Mouse (Mus musculus) splenic B cell, adult 2 months (primary cell): ENCODE results near the gene Sox8.

Experiments used
- DNase-seq: peaks from one replicate; pipeline ENCODE4 v3.0.0-alpha.2; 2011; ENCODE audit warnings: low read depth, low spot score
- H3K27me3 ChIP-seq: 2 replicates; pipeline ENCODE4 v1.6.1; 2012; ENCODE audit warnings: mild to moderate bottlenecking, low read length, moderate library complexity, mixed read lengths; ENCODE audit not compliant: control insufficient read depth, poor library complexity, insufficient read depth, severe bottlenecking
- H3K36me3 ChIP-seq: 2 replicates; pipeline ENCODE4 v1.6.1; 2012; ENCODE audit warnings: mild to moderate bottlenecking, low read length, moderate library complexity, mixed read lengths; ENCODE audit not compliant: control insufficient read depth, poor library complexity, insufficient read depth, severe bottlenecking

Sox8 gene

GRCm38 (mm10) chr17:25593411-25594261, 23.1 kb upstream of the Sox8 start:
- no peak for DNase-seq
- Histone ChIP-seq H3K36me3 (peaks cover 2% of the 10 kb centered on the region; the same call in 1 of the 2 replicates), H3K27me3 (no peaks in the 10 kb centered on the region)

GRCm38 (mm10) chr17:25592336-25592735, 21.9 kb upstream of the Sox8 start:
- Histone ChIP-seq H3K27me3 (no peaks in the 10 kb centered on the region), H3K36me3 (peaks cover 4% of the 10 kb centered on the region)
- DNase-seq = no peak

GRCm38 (mm10) chr17:25590985-25591384, 20.5 kb upstream of the Sox8 start:
- DNase-seq = no peak
- Histone ChIP-seq H3K27me3 (no peaks in the 10 kb centered on the region), H3K36me3 (peaks cover 4% of the 10 kb centered on the region)

GRCm38 (mm10) chr17:25590068-25590467, 19.6 kb upstream of the Sox8 start:
- DNase-seq = no peak
- H3K27me3 ChIP-seq = no peaks in the 10 kb centered on the region

GRCm38 (mm10) chr17:25584646-25585045, 14.2 kb upstream of the Sox8 start:
- DNase-seq = no peak
- no peaks in the 10 kb centered on the region for H3K27me3 ChIP-seq

More at GRCm38 (mm10) chr17:25590068-25590467, 19.6 kb upstream of the Sox8 start:
- H3K36me3 ChIP-seq = peaks cover 7% of the 10 kb centered on the region

GRCm38 (mm10) chr17:25583858-25584257, 13.4 kb upstream of the Sox8 start:
- DNase-seq = peak; percentile 28
- Histone ChIP-seq H3K27me3 (no peaks in the 10 kb centered on the region), H3K36me3 (peaks cover 5% of the 10 kb centered on the region)

More at GRCm38 (mm10) chr17:25584646-25585045, 14.2 kb upstream of the Sox8 start:
- H3K36me3 ChIP-seq = peaks cover 5% of the 10 kb centered on the region

GRCm38 (mm10) chr17:25583099-25583498, 12.6 kb upstream of the Sox8 start:
- no peak for DNase-seq
- no peaks in the 10 kb centered on the region for H3K27me3 ChIP-seq
- peaks cover 3% of the 10 kb centered on the region for H3K36me3 ChIP-seq

- H3K27me3 ChIP-seq = no peaks in the 10 kb centered on the region
- no peak for DNase-seq
- H3K36me3 ChIP-seq = peaks cover 3% of the 10 kb centered on the region; the same call in 1 of the 2 replicates
Observed at GRCm38 (mm10) chr17:25582076-25582475, 11.6 kb upstream of the Sox8 start.

- DNase-seq = no peak
- H3K27me3 ChIP-seq = no peaks in the 10 kb centered on the region
Observed at GRCm38 (mm10) chr17:25579332-25580047, 9.0 kb upstream of the Sox8 start.

GRCm38 (mm10) chr17:25578920-25579319, 8.4 kb upstream of the Sox8 start, which contains the start of gene Lmf1:
Gene Lmf1 (plus strand): TSS chr17:25579085.
- DNase-seq = peak; percentile 98
- Histone ChIP-seq H3K27me3 (no peaks in the 10 kb centered on the region), H3K36me3 (no peaks in the 10 kb centered on the region)

More at GRCm38 (mm10) chr17:25579332-25580047, 9.0 kb upstream of the Sox8 start:
- H3K36me3 ChIP-seq = no peaks in the 10 kb centered on the region

GRCm38 (mm10) chr17:25577702-25578101, 7.2 kb upstream of the Sox8 start:
- no peaks in the 10 kb centered on the region for H3K36me3 ChIP-seq
- DNase-seq = no peak

GRCm38 (mm10) chr17:25577263-25577662, 6.8 kb upstream of the Sox8 start:
- no peaks in the 10 kb centered on the region for H3K36me3 ChIP-seq
- no peak for DNase-seq
- H3K27me3 ChIP-seq = no peaks in the 10 kb centered on the region

More at GRCm38 (mm10) chr17:25577702-25578101, 7.2 kb upstream of the Sox8 start:
- H3K27me3 ChIP-seq = no peaks in the 10 kb centered on the region

GRCm38 (mm10) chr17:25576034-25576433, 5.5 kb upstream of the Sox8 start:
- H3K27me3 ChIP-seq = no peaks in the 10 kb centered on the region
- H3K36me3 ChIP-seq = no peaks in the 10 kb centered on the region
- no peak for DNase-seq

GRCm38 (mm10) chr17:25575208-25575971, 4.9 kb upstream of the Sox8 start:
- H3K27me3 ChIP-seq = no peaks in the 10 kb centered on the region
- DNase-seq = peak; percentile 43
- no peaks in the 10 kb centered on the region for H3K36me3 ChIP-seq
